8 mouse cellular contexts compared by ENCODE assay signal in the genomic region with DNA sequence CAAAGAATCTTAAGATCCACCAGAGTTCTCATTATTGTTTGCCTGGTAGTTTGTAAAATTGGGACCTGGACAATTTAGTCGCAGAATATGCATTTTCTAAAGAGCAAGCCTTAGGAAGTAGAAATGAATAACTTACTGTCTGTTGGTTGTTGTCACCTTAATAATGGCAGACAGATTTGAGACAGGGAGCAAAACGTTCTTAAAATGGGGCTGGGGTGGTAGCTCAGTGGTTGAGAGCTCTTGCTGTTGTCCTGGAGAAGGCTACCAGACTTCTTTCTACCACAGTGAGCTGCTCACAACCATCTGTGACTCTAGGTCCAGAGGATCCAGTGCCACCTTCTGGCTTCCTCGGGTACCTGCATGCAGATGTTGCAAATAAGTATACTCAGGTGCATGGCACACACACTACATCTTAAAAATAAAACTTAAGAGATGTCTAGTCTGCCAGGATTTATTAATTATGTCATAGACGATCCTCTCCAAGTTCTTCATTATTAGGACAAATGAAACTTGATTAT. TPM values are rescaled to one million over a fixed set of nuclear protein-coding genes. Genes with fewer than 3 reads are reported as not detected.
DNase-seq lines count a peak whose midpoint lies in the region; ATAC-seq and TF ChIP-seq lines count a peak whose summit lies in the region.

No protein-coding gene starts in this region.

- peaks cover 10% of the 10 kb centered on the region for H3K4me1 ChIP-seq in embryonic facial prominence, embryonic 15.5 days
- peaks cover 6% of the 10 kb centered on the region; the same call in 1 of the 2 replicates for H3K4me1 ChIP-seq in hindbrain, postnatal 0 days (ENCODE audit: insufficient read depth, low read length)
- peaks cover 16% of the 10 kb centered on the region for H3K4me1 ChIP-seq in liver, embryonic 15.5 days (replicated peaks)
- no peaks in the 10 kb centered on the region; the same call in 1 of the 2 replicates for H3K4me1 ChIP-seq in neural tube, embryonic 11.5 days (ENCODE audit: control insufficient read depth, insufficient read depth, low read length)

- no peaks in the 10 kb centered on the region for H3K27me3 ChIP-seq in Patski
- no peaks in the 10 kb centered on the region for H3K27me3 ChIP-seq in embryonic facial prominence, embryonic 15.5 days
- no peaks in the 10 kb centered on the region for H3K27me3 ChIP-seq in hindbrain, postnatal 0 days (ENCODE audit: insufficient read depth, low read length)
- H3K27me3 ChIP-seq in liver, embryonic 15.5 days: no peaks in the 10 kb centered on the region
- no peaks in the 10 kb centered on the region for H3K27me3 ChIP-seq in neural tube, embryonic 11.5 days (ENCODE audit: control insufficient read depth, insufficient read depth, low read length)

- 66% methylated on average over 4 of the region's 4 CpGs for WGBS in embryonic facial prominence, embryonic 15.5 days
- 64% methylated on average over 4 of the region's 4 CpGs for WGBS in hindbrain, postnatal 0 days
- WGBS in liver, embryonic 15.5 days (ENCODE audit: insufficient replicate concordance): 48% methylated on average over 4 of the region's 4 CpGs
- 65% methylated on average over 4 of the region's 4 CpGs for WGBS in neural tube, embryonic 11.5 days

- H3K36me3 ChIP-seq in embryonic facial prominence, embryonic 15.5 days: peaks cover 27% of the 10 kb centered on the region
- peaks cover 16% of the 10 kb centered on the region; the same call in 1 of the 2 replicates for H3K36me3 ChIP-seq in hindbrain, postnatal 0 days (ENCODE audit: insufficient read depth, low read length)
- H3K36me3 ChIP-seq in liver, embryonic 15.5 days (replicated peaks): peaks cover 33% of the 10 kb centered on the region
- peaks cover 3% of the 10 kb centered on the region for H3K36me3 ChIP-seq in neural tube, embryonic 11.5 days (ENCODE audit: control insufficient read depth, insufficient read depth, low read length)

- H3K9me3 ChIP-seq in embryonic facial prominence, embryonic 15.5 days (replicated peaks): no peaks in the 10 kb centered on the region
- H3K9me3 ChIP-seq in hindbrain, postnatal 0 days (ENCODE audit: low read length): no peaks in the 10 kb centered on the region
- no peaks in the 10 kb centered on the region for H3K9me3 ChIP-seq in liver, embryonic 15.5 days (replicated peaks)
- H3K9me3 ChIP-seq in neural tube, embryonic 11.5 days (ENCODE audit: control insufficient read depth, low read length): no peaks in the 10 kb centered on the region

- in situ Hi-C loops in Patski (cut with MboI; ENCODE audit: low pct_unique_long_range_greater_than_20kb): no loop called here

- peak; percentile 63 for TF ChIP-seq CTCF in Patski (IDR thresholded peaks at IDR 0.05)
- TF ChIP-seq CTCF in hindbrain, postnatal 0 days (IDR thresholded peaks at IDR 0.05; ENCODE audit: low read depth): peak; percentile 73

- no peak overlapping the region for H3K27ac ChIP-seq in embryonic facial prominence, embryonic 15.5 days (replicated peaks)
- no peak overlapping the region for H3K27ac ChIP-seq in hindbrain, postnatal 0 days
- no peak overlapping the region for H3K27ac ChIP-seq in liver, embryonic 15.5 days (replicated peaks)
- H3K27ac ChIP-seq in neural tube, embryonic 11.5 days (ENCODE audit: low read depth, low read length): no peak overlapping the region

- peak overlapping the region; percentile 79 for H3K4me3 ChIP-seq in embryonic facial prominence, embryonic 15.5 days (replicated peaks)
- peak overlapping the region; percentile 64 for H3K4me3 ChIP-seq in hindbrain, postnatal 0 days (ENCODE audit: low read length)
- H3K4me3 ChIP-seq in liver, embryonic 15.5 days (replicated peaks): peak overlapping the region; percentile 77
- peak overlapping the region; percentile 68 for H3K4me3 ChIP-seq in neural tube, embryonic 11.5 days (ENCODE audit: low read depth, low read length)

- CTCF ChIA-PET in Patski (lab: Charles Lee): interaction anchor here (3.0 kb wide), 1 partner anchor 12 kb away, joined by 8 read pairs; no protein-coding TSS in a partner anchor

- H3K9ac ChIP-seq in embryonic facial prominence, embryonic 15.5 days: no peak overlapping the region
- peak overlapping the region; percentile 93 for H3K9ac ChIP-seq in hindbrain, postnatal 0 days (replicated peaks; ENCODE audit: low read length)
- no peak overlapping the region; the same call in 1 of the 2 replicates for H3K9ac ChIP-seq in liver, embryonic 15.5 days
- no peak overlapping the region for H3K9ac ChIP-seq in neural tube, embryonic 11.5 days (ENCODE audit: low read length)

- POLR2A ChIA-PET in Patski (lab: Charles Lee): no interaction called here

- H3K4me2 ChIP-seq in embryonic facial prominence, embryonic 15.5 days (replicated peaks): peak overlapping the region; percentile 65
- H3K4me2 ChIP-seq in hindbrain, postnatal 0 days (ENCODE audit: low read depth, low read length): peak overlapping the region; percentile 77
- peak overlapping the region; percentile 80 for H3K4me2 ChIP-seq in liver, embryonic 15.5 days
- peak overlapping the region; percentile 54 for H3K4me2 ChIP-seq in neural tube, embryonic 11.5 days (ENCODE audit: low read depth)

- ATAC-seq in Patski: no peak
- no peak for ATAC-seq in embryonic facial prominence, embryonic 15.5 days (ENCODE audit: insufficient number of reproducible peaks, low FRiP score, low TSS enrichment, low read depth)
- no peak for ATAC-seq in hindbrain, postnatal 0 days
- ATAC-seq in liver, embryonic 15.5 days (ENCODE audit: insufficient read depth): no peak
- no peak for ATAC-seq in neural tube, embryonic 11.5 days (ENCODE audit: insufficient read depth, low FRiP score, low TSS enrichment)

- DNase-seq in B cell, adult 2 months: peak; percentile 45 to 54
- no peak for DNase-seq in Patski (ENCODE audit: low read depth, low spot score)
- peak; percentile 79 for DNase-seq in hindbrain, postnatal 0 days (ENCODE audit: low spot score)
- peak; percentile 51 for DNase-seq in neural tube, embryonic 11.5 days (ENCODE audit: low spot score)
- no peak for DNase-seq in testis, postnatal 10 days (ENCODE audit: low spot score)
- DNase-seq in layer of hippocampus, postnatal 14 days (ENCODE audit: low spot score in 2 of 2): no peak

RNA-seq across cellular contexts. Expression of gene Alg10b, which starts 1.0 kb away (rescaled TPM):
- polyA plus RNA-seq in Patski (2021): 38.8 TPM
- 27.7 and 28.1 TPM in 2 replicates for polyA plus RNA-seq in embryonic facial prominence, embryonic 15.5 days (2015; fragmentation: Nextera tagmentation; extraction: Ambion mirVana)
- 62.3 and 65.2 TPM in 2 replicates for total RNA-seq in hindbrain, postnatal 0 days (2014; rRNA removed)
- 27.0 and 30.8 TPM in 2 replicates for polyA plus RNA-seq in hindbrain, postnatal 0 days (2015; fragmentation: Nextera tagmentation; extraction: Ambion mirVana)
- 6.4 and 6.7 TPM in 2 replicates for polyA plus RNA-seq in liver, embryonic 15.5 days (2015; fragmentation: Nextera tagmentation; extraction: Ambion mirVana)
- polyA plus RNA-seq in neural tube, embryonic 11.5 days (2014; fragmentation: Nextera tagmentation; extraction: Ambion mirVana): 49.3 and 49.9 TPM in 2 replicates
- 10 to 100 TPM; 26.1 to 28.1 TPM for total RNA-seq in layer of hippocampus, postnatal 14 days (2021)

Comparison
In these comparisons a context has a peak if more than half of its experiments do, and no peak if none do; other contexts are left out.
1. DNase-seq: peak in B cell, adult 2 months (2 of 2), hindbrain, postnatal 0 days (single experiment) and neural tube, embryonic 11.5 days (single experiment); none in Patski (single experiment), testis, postnatal 10 days (single experiment) and layer of hippocampus, postnatal 14 days (0 of 2).
2. Peak in every context shown above with its lines, with median percentiles within 50 percentile points of each other: H3K4me2 ChIP-seq and H3K4me3 ChIP-seq.